Mouse (Mus musculus): Measurements from ENCODE around the gene Vmn2r5. TPM values are rescaled to one million over a fixed set of nuclear protein-coding genes. Genes with fewer than 3 reads are reported as not detected.
"Not testable (repeated sequence)": the region's sequence is repeated elsewhere in the genome, so short reads cannot be mapped to it uniquely, and the experiment has no call there.

Vmn2r5 gene
- not detected in 2 replicates for total RNA-seq (2015; ENCODE audit: low replicate concordance)
- not detected in 2 replicates for total RNA-seq (2017; ENCODE audit: low replicate concordance)

GRCm38 (mm10) chr3:64509742-64510141, at the start of gene Vmn2r5:
Vmn2r5 (minus strand) TSS chr3:64509842.
- not testable (repeated sequence) for ATAC-seq (replicated peaks; ENCODE audit: low FRiP score, poor library complexity, severe bottlenecking)

- ATAC-seq (replicated peaks; ENCODE audit: low FRiP score, poor library complexity, severe bottlenecking), result not testable (repeated sequence)
These were observed 13.9 kb upstream of the Vmn2r5 start for GRCm38 (mm10) chr3:64523585-64523984.

Other genes with a start within 250 kb of the Vmn2r5 start
- not detected in 2 replicates for gene Vmn2r3, start 220.1 kb downstream of the Vmn2r5 start, total RNA-seq (2015; ENCODE audit: low replicate concordance)
- not detected in 2 replicates for gene Vmn2r3, start 220.1 kb downstream of the Vmn2r5 start, total RNA-seq (2017; ENCODE audit: low replicate concordance)
- gene Vmn2r4, start 94.5 kb downstream of the Vmn2r5 start, total RNA-seq (2015; ENCODE audit: low replicate concordance), result not detected in 2 replicates
- gene Vmn2r4, start 94.5 kb downstream of the Vmn2r5 start, total RNA-seq (2017; ENCODE audit: low replicate concordance), result not detected in 2 replicates
- not detected in 2 replicates for gene Vmn2r6, start 56.0 kb upstream of the Vmn2r5 start, total RNA-seq (2015; ENCODE audit: low replicate concordance)
- gene Vmn2r6, start 56.0 kb upstream of the Vmn2r5 start, total RNA-seq (2017; ENCODE audit: low replicate concordance), result not detected in 2 replicates